Mouse (Mus musculus) myocyte (in vitro differentiated cells): ENCODE data around the gene Ppp3ca. TPM values are rescaled to one million over a fixed set of nuclear protein-coding genes. Genes with fewer than 3 reads are reported as not detected.

ENCODE experiments used
- H3K27me3 ChIP-seq: one replicate; pipeline ENCODE4 v1.6.1; 2011; ENCODE audit not compliant: control insufficient read depth, insufficient read depth, insufficient read length
- H3K36me3 ChIP-seq: one replicate; pipeline ENCODE4 v1.6.1; 2011; ENCODE audit not compliant: control insufficient read depth, insufficient read depth
- H3K4me2 ChIP-seq: one replicate; pipeline ENCODE4 v1.6.1; 2011; ENCODE audit warnings: low read depth, control low read depth
- H3K4me3 ChIP-seq: one replicate; pipeline ENCODE4 v1.5.1; 2011; ENCODE audit warnings: mild to moderate bottlenecking, control low read depth, moderate library complexity
- H3K79me2 ChIP-seq: one replicate; pipeline ENCODE4 v1.6.1; 2011; ENCODE audit not compliant: control insufficient read depth, insufficient read depth
- H3ac ChIP-seq: one replicate; pipeline ENCODE4 v1.6.1; 2011; ENCODE audit not compliant: control insufficient read depth, insufficient read length
- CEBPB ChIP-seq: IDR thresholded peaks from 2 replicates; pipeline ENCODE4 v1.6.1; 2011; ENCODE audit warnings: mild to moderate bottlenecking, moderate library complexity; ENCODE audit not compliant: poor library complexity, insufficient read depth, severe bottlenecking
- E2F4 ChIP-seq: IDR thresholded peaks from one replicate; pipeline ENCODE4 v1.6.1; 2011; ENCODE audit warnings: mild to moderate bottlenecking, control low read depth, moderate library complexity; ENCODE audit not compliant: insufficient read depth
- MAX ChIP-seq: IDR thresholded peaks from one replicate; pipeline ENCODE4 v1.6.1; 2011; ENCODE audit warnings: low read depth, mild to moderate bottlenecking, control low read depth
- MYOD1 ChIP-seq, 3 experiments: IDR thresholded peaks; one replicate each; pipeline ENCODE4 v1.6.1; 2011; ENCODE audit warnings: control low read depth in 2 of 3, low read depth in 2 of 3, mild to moderate bottlenecking in 2 of 3, moderate library complexity in 1 of 3; ENCODE audit not compliant: insufficient read length in 2 of 3, control insufficient read depth in 1 of 3
- MYOG ChIP-seq, 3 experiments: IDR thresholded peaks; one replicate each; pipeline ENCODE4 v1.6.1; 2011; ENCODE audit warnings: control low read depth in 2 of 3, low read depth in 2 of 3, mild to moderate bottlenecking in 2 of 3; ENCODE audit not compliant: insufficient read length in 2 of 3, control insufficient read depth in 1 of 3, insufficient read depth in 1 of 3
- POLR2A ChIP-seq: IDR thresholded peaks from one replicate; pipeline ENCODE4 v1.6.1; 2011; ENCODE audit warnings: low read depth, mild to moderate bottlenecking, control low read depth, moderate library complexity; ENCODE audit not compliant: insufficient read length
- POLR2AphosphoS2 ChIP-seq: IDR thresholded peaks from one replicate; pipeline ENCODE4 v1.6.1; 2011; ENCODE audit warnings: low read depth, control low read depth; ENCODE audit not compliant: insufficient read length
- REST ChIP-seq: IDR thresholded peaks from one replicate; pipeline ENCODE4 v1.6.1; 2011; ENCODE audit warnings: mild to moderate bottlenecking, control low read depth, moderate library complexity; ENCODE audit not compliant: insufficient read depth, insufficient read length
- SRF ChIP-seq: IDR thresholded peaks from one replicate; pipeline ENCODE4 v1.6.1; 2011; ENCODE audit warnings: low read depth; ENCODE audit not compliant: control insufficient read depth, insufficient read length
- TCF12 ChIP-seq: IDR thresholded peaks from one replicate; pipeline ENCODE4 v1.6.1; 2011; ENCODE audit warnings: mild to moderate bottlenecking, control low read depth; ENCODE audit not compliant: poor library complexity, insufficient read depth, severe bottlenecking
- TCF3 ChIP-seq: IDR thresholded peaks from one replicate; pipeline ENCODE4 v1.6.1; 2011; ENCODE audit warnings: low read depth, control low read depth; ENCODE audit not compliant: insufficient read length
- USF1 ChIP-seq: IDR thresholded peaks from one replicate; pipeline ENCODE4 v1.6.1; 2011; ENCODE audit warnings: low read depth, mild to moderate bottlenecking, control low read depth, moderate library complexity
- polyA plus RNA-seq: library from polyadenylated mRNA; unstranded; fragments of >200 nt; fragmentation: generic; extraction: Trizol; gene quantifications from one replicate; pipeline ENCODE4 v1.2.1, GENCODE M21; 2012; ENCODE audit warnings: missing spikeins

The Ppp3ca gene
- polyA plus RNA-seq, 1 experiment = 34.0 TPM

GRCm38 (mm10) chr3:136945550-136945949 is 275.6 kb downstream of the Ppp3ca start:
- H3K4me3 ChIP-seq = no peak overlapping the region
- H3K4me2 ChIP-seq = no peak overlapping the region
- TF ChIP-seq MYOG (IDR thresholded peaks at IDR 0.05; ENCODE audit: control insufficient read depth in 1 of 3, insufficient read depth in 1 of 3, insufficient read length in 2 of 3, low read depth in 2 of 3) (no peak), MAX (no peak), POLR2A (no peak), E2F4 (no peak), POLR2AphosphoS2 (no peak), TCF12 (no peak), SRF (no peak), TCF3 (no peak), USF1 (no peak), CEBPB (no peak), REST (no peak), MYOD1 (IDR thresholded peaks at IDR 0.05; ENCODE audit: control insufficient read depth in 1 of 3, insufficient read length in 2 of 3, low read depth in 2 of 3) (no peak)
- no peaks in the 10 kb centered on the region for H3K36me3 ChIP-seq
- no peaks in the 10 kb centered on the region for H3K79me2 ChIP-seq
- H3K27me3 ChIP-seq = no peaks in the 10 kb centered on the region
- H3ac ChIP-seq = no peak overlapping the region

- TF ChIP-seq TCF12 = no peak
- no peak for TF ChIP-seq TCF3
- TF ChIP-seq POLR2A = no peak
- no peak for TF ChIP-seq MAX
These were observed 276.7 kb downstream of the Ppp3ca start for GRCm38 (mm10) chr3:136946662-136947061.

GRCm38 (mm10) chr3:136948142-136948541 is 278.2 kb downstream of the Ppp3ca start:
- no peaks in the 10 kb centered on the region for H3K27me3 ChIP-seq
- no peaks in the 10 kb centered on the region for H3K36me3 ChIP-seq
- H3K79me2 ChIP-seq = no peaks in the 10 kb centered on the region
- H3ac ChIP-seq = no peak overlapping the region
- H3K4me2 ChIP-seq = no peak overlapping the region
- no peak overlapping the region for H3K4me3 ChIP-seq
- TF ChIP-seq POLR2AphosphoS2 (no peak), MYOD1 (IDR thresholded peaks at IDR 0.05; ENCODE audit: control insufficient read depth in 1 of 3, insufficient read length in 2 of 3, low read depth in 2 of 3) (no peak), SRF (no peak), TCF3 (no peak), CEBPB (no peak), MAX (no peak), USF1 (no peak), MYOG (IDR thresholded peaks at IDR 0.05; ENCODE audit: control insufficient read depth in 1 of 3, insufficient read depth in 1 of 3, insufficient read length in 2 of 3, low read depth in 2 of 3) (no peak)

More at GRCm38 (mm10) chr3:136946662-136947061, 276.7 kb downstream of the Ppp3ca start:
- Histone ChIP-seq H3K79me2 (no peaks in the 10 kb centered on the region), H3K4me2 (no peak overlapping the region), H3ac (no peak overlapping the region), H3K36me3 (no peaks in the 10 kb centered on the region), H3K4me3 (no peak overlapping the region), H3K27me3 (no peaks in the 10 kb centered on the region)

GRCm38 (mm10) chr3:136951792-136952191 is 281.9 kb downstream of the Ppp3ca start:
- no peaks in the 10 kb centered on the region for H3K79me2 ChIP-seq
- TF ChIP-seq USF1 (no peak), TCF12 (no peak), REST (no peak), CEBPB (no peak), POLR2A (no peak), MAX (no peak), TCF3 (no peak), POLR2AphosphoS2 (no peak)
- H3K36me3 ChIP-seq = no peaks in the 10 kb centered on the region
- H3K27me3 ChIP-seq = no peaks in the 10 kb centered on the region
- H3K4me2 ChIP-seq = no peak overlapping the region
- no peak overlapping the region for H3ac ChIP-seq
- H3K4me3 ChIP-seq = no peak overlapping the region

GRCm38 (mm10) chr3:136952822-136953221 is 282.9 kb downstream of the Ppp3ca start:
- Histone ChIP-seq H3K4me2 (no peak overlapping the region), H3K79me2 (no peaks in the 10 kb centered on the region), H3K4me3 (no peak overlapping the region), H3K27me3 (no peaks in the 10 kb centered on the region), H3K36me3 (no peaks in the 10 kb centered on the region), H3ac (no peak overlapping the region)
- TF ChIP-seq POLR2A (no peak), REST (no peak), USF1 (no peak), TCF12 (no peak), E2F4 (no peak), CEBPB (no peak), SRF (no peak), MYOD1 (IDR thresholded peaks at IDR 0.05; ENCODE audit: control insufficient read depth in 1 of 3, insufficient read length in 2 of 3, low read depth in 2 of 3) (no peak), TCF3 (no peak), POLR2AphosphoS2 (no peak), MYOG (IDR thresholded peaks at IDR 0.05; ENCODE audit: control insufficient read depth in 1 of 3, insufficient read depth in 1 of 3, insufficient read length in 2 of 3, low read depth in 2 of 3) (no peak), MAX (no peak)
